Mouse (Mus musculus) olfactory bulb, adult 2 months (tissue): Measurements from ENCODE around the gene Rps16.

Experiments
- CTCF ChIP-seq: fragments of 200-500 bp; IDR thresholded peaks from 2 replicates; pipeline ENCODE4 v1.5.1; 2012; ENCODE audit warnings: low read depth, mild to moderate bottlenecking, low read length, moderate library complexity; ENCODE audit not compliant: insufficient read depth
- POLR2A ChIP-seq: fragments of 200-500 bp; IDR thresholded peaks from 2 replicates; pipeline ENCODE4 v1.6.1; 2012; ENCODE audit warnings: mild to moderate bottlenecking, low read depth, low read length, moderate library complexity; ENCODE audit not compliant: insufficient read depth

DNA sequence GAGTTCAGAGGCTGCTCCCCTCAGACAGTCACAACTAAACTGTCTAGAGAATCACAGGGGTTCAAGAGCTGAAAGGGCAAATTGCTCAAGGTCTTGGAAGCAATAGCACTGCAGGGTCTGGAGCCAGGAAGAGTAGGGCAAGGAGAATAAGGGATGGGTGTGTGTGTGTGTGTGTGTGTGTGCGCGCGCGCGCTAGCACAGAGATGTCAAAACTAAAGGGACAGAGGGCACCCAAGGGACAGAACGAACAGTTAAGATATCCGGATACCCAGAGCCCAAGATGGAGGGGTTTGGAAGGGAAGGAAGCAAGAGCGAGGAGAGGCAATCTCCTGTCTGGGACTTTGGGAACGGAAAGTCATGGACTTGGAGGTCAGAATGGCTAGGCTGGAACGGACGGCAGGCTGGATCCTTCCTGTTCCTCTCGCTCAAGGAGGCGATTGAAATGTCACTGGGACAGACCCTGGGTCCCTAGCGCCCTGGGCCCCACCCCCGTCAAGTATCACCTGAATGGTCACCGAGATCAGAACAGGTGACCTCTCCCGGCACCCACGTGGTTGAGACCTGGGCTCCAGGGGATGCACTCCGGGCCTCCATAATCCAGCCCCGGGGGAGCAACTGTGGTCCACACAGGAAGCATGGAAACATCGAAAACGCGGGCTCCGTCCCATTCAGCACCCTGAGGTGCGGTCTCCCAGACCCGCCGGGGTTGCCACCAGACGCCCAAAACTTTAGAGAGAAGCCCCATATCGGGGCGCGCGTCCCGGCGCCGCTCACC lies 39.1 kb upstream of the Rps16 start:
- no peak for TF ChIP-seq CTCF
- no peak for TF ChIP-seq POLR2A
